Mouse (Mus musculus): ENCODE results near the gene Ppp1r35. TPM values are rescaled to one million over a fixed set of nuclear protein-coding genes. Genes with fewer than 3 reads are reported as not detected.

The Ppp1r35 gene
- polyA plus RNA-seq, 1 experiment from 2014 or later: 59.7 TPM

DNA sequence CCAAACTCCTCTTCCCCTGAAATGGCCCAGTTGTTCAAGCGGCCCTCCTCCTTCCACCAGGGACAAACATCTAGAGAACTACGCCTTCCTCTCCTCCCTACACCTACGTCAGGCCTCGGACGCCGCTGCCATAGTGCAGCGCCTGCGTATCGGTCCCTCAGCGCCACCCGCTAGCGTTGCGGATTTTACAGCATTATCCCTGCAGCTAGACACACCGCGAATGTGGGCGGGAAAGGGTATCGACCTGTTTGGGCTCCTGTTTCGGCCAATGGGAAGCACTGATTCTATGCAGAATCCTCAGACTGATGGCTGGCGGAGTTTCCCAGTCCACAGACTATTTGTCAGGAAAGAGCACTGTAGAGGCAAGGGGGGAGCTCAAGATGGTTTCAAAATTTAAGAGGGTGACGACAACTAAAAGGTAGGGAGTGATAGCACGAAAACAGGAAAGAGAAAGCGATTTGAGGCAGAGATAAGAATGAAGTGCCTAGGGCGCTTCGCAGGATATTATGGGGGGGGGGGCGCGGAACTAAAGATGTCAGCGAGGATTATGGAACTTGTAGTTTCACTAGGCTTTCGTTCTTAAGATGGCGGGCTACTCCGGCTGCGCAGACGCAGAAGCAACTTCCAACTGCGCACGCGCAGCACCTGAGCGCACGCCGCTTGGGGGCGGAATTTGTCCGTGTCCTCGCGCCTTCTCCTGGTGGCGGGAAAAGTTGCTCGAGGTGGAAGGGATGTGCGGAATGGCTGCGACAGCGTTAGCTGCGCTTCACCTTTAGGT lies 8.7 kb downstream of the Ppp1r35 start, which contains the start of the genes Mepce and Zcwpw1:
Gene Mepce (minus strand): TSS at position 505 of the 778 bp plus-strand sequence.
Gene Zcwpw1 (plus strand): TSS at position 648 of the 778 bp plus-strand sequence.
- ATAC-seq (ENCODE audit: low FRiP score): peak; percentile 79
- H3K4me3 ChIP-seq: peak within 1 kb of the TSS; percentile 90
- peak within 1 kb of the TSS; percentile 99 for H3K27ac ChIP-seq
- H3K9ac ChIP-seq: peak within 1 kb of the TSS; percentile 97
- no peaks in the 10 kb centered on the region for H3K9me3 ChIP-seq (replicated peaks)
- H3K4me2 ChIP-seq (replicated peaks): peak within 1 kb of the TSS; percentile 78
- H3K4me1 ChIP-seq: peaks cover 35% of the 10 kb centered on the region
- H3K27me3 ChIP-seq: peaks cover 3% of the 10 kb centered on the region; the same call in 1 of the 2 replicates
- peaks cover 20% of the 10 kb centered on the region for H3K36me3 ChIP-seq
- WGBS: under 1% methylated on average over 48 of the region's 48 CpGs

DNA sequence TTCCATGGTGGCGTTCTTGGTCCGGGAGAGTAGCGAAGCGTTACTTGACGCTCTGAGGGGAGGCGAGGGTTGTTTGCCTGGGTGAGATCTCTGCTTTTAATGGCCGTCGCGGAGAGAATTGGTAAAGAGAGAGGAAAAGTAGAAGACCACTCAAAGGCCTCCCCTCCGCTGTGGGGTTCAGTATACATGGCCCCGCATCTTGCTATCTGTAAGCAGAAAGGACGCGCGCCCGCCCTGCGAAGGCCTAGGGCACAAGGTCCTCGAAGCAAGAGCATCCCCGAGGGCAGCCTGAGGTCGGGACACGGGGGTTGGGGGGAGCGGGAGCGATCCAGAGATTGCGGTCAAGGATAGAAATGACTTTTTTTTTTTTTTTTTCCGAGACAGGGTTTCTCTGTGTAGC lies 9.5 kb downstream of the Ppp1r35 start:
- ATAC-seq (ENCODE audit: low FRiP score): no peak
- no peak overlapping the region for H3K27ac ChIP-seq
- no peaks in the 10 kb centered on the region for H3K9me3 ChIP-seq (replicated peaks)
- H3K9ac ChIP-seq: no peak overlapping the region
- H3K4me2 ChIP-seq (replicated peaks): peak overlapping the region; percentile 78
- 74% methylated on average over 24 of the region's 24 CpGs for WGBS
- H3K36me3 ChIP-seq: peaks cover 12% of the 10 kb centered on the region
- peaks cover 3% of the 10 kb centered on the region; the same call in 1 of the 2 replicates for H3K27me3 ChIP-seq
- H3K4me3 ChIP-seq: peak overlapping the region; percentile 90; the same call in 1 of the 2 replicates
- H3K4me1 ChIP-seq: peaks cover 27% of the 10 kb centered on the region

DNA sequence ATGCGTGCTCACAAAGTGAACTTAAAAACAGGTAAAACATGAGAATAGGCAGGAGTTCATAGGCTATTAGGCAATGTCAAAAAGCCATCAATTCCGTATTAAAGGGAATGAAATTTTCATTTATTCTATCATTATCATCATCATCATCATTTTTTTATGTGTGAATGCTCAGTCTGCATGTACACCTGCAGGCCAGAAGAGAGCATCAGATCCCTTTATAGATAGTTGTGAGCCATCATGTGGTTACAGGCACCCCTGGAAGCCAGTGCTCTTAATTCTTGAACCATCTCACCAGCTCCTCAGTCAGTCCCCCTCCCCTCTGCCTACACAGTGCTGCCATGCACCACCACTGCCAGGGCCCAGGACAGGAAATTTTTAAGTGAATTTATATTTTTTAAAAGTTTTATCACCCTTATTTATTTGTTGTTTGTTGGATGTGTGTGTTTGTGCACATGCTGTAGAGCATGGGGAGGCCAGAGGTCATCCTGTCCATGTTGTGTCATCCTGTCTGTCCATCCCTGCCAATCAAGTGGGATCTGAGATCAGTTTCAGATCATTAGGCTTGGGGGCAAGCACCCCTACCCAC lies 10.4 kb downstream of the Ppp1r35 start:
- WGBS: 96% methylated on average over 2 of the region's 2 CpGs
- H3K9me3 ChIP-seq (replicated peaks): no peaks in the 10 kb centered on the region
- H3K4me1 ChIP-seq: peaks cover 18% of the 10 kb centered on the region
- H3K4me3 ChIP-seq: no peak overlapping the region
- H3K27me3 ChIP-seq: peaks cover 3% of the 10 kb centered on the region; the same call in 1 of the 2 replicates
- no peak for ATAC-seq (ENCODE audit: low FRiP score)
- H3K4me2 ChIP-seq (replicated peaks): no peak overlapping the region
- no peak overlapping the region for H3K27ac ChIP-seq
- H3K36me3 ChIP-seq: peaks cover 3% of the 10 kb centered on the region; the same call in 1 of the 2 replicates
- no peak overlapping the region for H3K9ac ChIP-seq

DNA sequence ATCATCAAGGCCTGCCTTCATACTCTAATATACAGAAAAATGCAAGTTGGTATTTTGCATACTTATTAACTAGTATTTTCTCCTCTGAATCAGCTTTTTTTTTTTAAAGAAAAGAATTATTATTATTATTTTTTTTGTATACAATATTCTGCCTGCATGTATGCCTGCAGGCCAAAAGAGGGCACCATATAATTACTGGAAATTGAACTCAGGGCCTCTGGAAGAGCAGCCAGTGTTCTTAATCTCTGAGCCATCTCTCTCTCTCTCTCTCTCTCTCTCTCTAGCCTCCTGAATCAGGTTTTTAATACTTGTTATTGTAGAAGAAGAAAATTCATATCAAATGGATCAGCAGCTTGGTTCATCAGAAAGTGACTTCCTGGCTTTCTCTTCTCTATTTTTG lies 12.9 kb downstream of the Ppp1r35 start:
- H3K9ac ChIP-seq: no peak overlapping the region
- ATAC-seq (ENCODE audit: low FRiP score): no peak
- H3K4me1 ChIP-seq: 0 out of 2 replicates have a peak, but pooled peaks cover 5% of the 10 kb centered on the region
- peaks cover 3% of the 10 kb centered on the region; the same call in 1 of the 2 replicates for H3K27me3 ChIP-seq
- H3K27ac ChIP-seq: no peak overlapping the region
- no peak overlapping the region for H3K4me2 ChIP-seq (replicated peaks)
- H3K9me3 ChIP-seq (replicated peaks): no peaks in the 10 kb centered on the region
- H3K4me3 ChIP-seq: no peak overlapping the region
- H3K36me3 ChIP-seq: no peaks in the 10 kb centered on the region

DNA sequence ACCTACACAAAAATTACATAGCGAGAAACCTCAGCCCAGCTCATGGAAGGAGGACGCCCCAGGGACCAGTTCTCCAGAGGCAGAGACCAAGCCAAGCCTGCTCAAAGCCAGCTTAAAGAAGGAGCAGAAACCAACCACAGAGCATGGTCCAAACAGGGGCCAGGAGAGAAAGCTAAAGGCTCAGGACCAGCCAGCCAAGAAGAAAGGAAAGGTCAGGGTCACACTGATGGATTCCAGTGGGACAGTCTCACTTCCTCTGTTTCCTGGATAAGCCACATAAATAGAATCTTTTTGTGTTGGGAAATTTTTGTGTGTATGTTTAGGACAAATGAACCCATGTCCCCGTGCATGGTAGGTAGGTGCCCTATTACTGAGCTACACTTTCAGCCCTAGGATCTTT lies 18.0 kb downstream of the Ppp1r35 start:
- no peak overlapping the region for H3K27ac ChIP-seq
- H3K9me3 ChIP-seq (replicated peaks): no peaks in the 10 kb centered on the region
- no peak overlapping the region for H3K4me3 ChIP-seq
- no peaks in the 10 kb centered on the region for H3K4me1 ChIP-seq
- H3K4me2 ChIP-seq (replicated peaks): no peak overlapping the region
- no peaks in the 10 kb centered on the region for H3K27me3 ChIP-seq
- no peak for ATAC-seq (ENCODE audit: low FRiP score)
- WGBS: 84% methylated on average over 3 of the region's 3 CpGs
- no peak overlapping the region for H3K9ac ChIP-seq
- H3K36me3 ChIP-seq: no peaks in the 10 kb centered on the region

DNA sequence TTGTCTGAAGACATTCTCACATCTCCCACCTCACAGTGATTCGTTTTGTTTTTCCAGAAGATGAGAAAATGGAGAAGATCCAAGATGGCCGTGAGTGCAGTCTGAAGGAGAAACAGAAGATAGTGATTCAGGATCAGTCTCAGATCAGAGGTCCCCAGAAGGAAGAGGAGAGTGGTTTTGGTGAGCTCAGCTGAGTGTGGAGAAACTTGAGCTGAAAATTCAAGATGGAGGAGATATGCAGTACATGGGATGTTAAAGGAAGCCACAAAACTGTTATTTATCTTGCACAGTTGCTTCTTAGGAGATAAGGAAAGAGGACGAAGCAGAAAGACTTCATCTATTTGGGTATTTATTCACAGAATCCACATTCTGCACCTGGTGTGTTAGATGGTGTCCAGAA lies 22.3 kb downstream of the Ppp1r35 start:
- ATAC-seq (ENCODE audit: low FRiP score): no peak
- WGBS: 88% methylated on average over 3 of the region's 3 CpGs
- H3K36me3 ChIP-seq: no peaks in the 10 kb centered on the region
- H3K9me3 ChIP-seq (replicated peaks): no peaks in the 10 kb centered on the region
- H3K4me3 ChIP-seq: no peak overlapping the region
- no peak overlapping the region for H3K27ac ChIP-seq
- no peak overlapping the region for H3K4me2 ChIP-seq (replicated peaks)
- H3K27me3 ChIP-seq: no peaks in the 10 kb centered on the region
- no peak overlapping the region for H3K9ac ChIP-seq
- no peaks in the 10 kb centered on the region for H3K4me1 ChIP-seq

DNA sequence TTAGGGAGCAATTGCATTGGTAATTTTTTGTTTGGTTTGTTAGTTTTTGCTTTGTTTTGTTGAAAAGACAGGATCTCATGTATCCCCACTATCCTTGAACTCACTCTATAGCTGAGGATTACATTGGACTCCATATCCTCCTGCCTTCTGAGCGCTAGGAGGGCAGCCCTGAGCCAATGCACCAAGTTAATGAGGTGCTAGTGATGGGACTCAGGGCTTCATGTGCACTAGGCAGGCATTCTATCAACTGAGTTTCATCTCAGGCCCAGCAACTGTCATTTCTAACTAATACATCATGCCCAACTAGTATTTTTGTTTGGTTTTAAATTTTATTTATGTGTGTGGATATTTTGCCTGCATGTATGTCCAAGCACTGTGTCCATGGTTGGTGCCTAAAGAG lies 27.5 kb downstream of the Ppp1r35 start:
- no peak overlapping the region for H3K4me2 ChIP-seq (replicated peaks)
- H3K36me3 ChIP-seq: no peaks in the 10 kb centered on the region
- no peak for ATAC-seq (ENCODE audit: low FRiP score)
- 86% methylated on average over 1 of the region's 1 CpGs for WGBS
- no peak overlapping the region for H3K27ac ChIP-seq
- no peak overlapping the region for H3K9ac ChIP-seq
- H3K9me3 ChIP-seq (replicated peaks): no peaks in the 10 kb centered on the region
- H3K4me1 ChIP-seq: no peaks in the 10 kb centered on the region
- H3K27me3 ChIP-seq: no peaks in the 10 kb centered on the region
- H3K4me3 ChIP-seq: no peak overlapping the region

DNA sequence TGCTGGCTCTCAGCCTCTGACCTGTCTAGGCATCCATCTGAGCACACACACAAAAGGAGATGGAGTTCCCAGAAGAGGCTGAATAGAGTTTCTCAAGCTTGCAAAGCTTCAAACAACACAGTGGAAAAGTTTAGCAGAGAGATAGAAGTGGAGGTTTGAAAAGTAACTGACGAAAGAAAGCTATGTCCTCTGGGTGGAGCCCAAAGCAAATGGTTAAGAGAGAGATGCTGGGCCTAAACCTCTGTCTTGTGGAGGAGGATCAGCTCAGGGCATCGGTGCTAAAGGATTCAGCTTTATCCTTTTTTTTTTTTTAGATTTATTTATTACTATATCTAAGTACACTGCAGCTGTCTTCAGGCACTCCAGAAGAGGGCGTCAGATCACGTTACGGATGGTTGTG lies 29.7 kb downstream of the Ppp1r35 start:
- ATAC-seq (ENCODE audit: low FRiP score): no peak
- no peak overlapping the region for H3K9ac ChIP-seq
- H3K4me3 ChIP-seq: no peak overlapping the region
- no peaks in the 10 kb centered on the region for H3K4me1 ChIP-seq
- H3K9me3 ChIP-seq (replicated peaks): no peaks in the 10 kb centered on the region
- H3K27ac ChIP-seq: no peak overlapping the region
- WGBS: 83% methylated on average over 5 of the region's 5 CpGs
- H3K27me3 ChIP-seq: no peaks in the 10 kb centered on the region
- H3K36me3 ChIP-seq: no peaks in the 10 kb centered on the region
- H3K4me2 ChIP-seq (replicated peaks): no peak overlapping the region

DNA sequence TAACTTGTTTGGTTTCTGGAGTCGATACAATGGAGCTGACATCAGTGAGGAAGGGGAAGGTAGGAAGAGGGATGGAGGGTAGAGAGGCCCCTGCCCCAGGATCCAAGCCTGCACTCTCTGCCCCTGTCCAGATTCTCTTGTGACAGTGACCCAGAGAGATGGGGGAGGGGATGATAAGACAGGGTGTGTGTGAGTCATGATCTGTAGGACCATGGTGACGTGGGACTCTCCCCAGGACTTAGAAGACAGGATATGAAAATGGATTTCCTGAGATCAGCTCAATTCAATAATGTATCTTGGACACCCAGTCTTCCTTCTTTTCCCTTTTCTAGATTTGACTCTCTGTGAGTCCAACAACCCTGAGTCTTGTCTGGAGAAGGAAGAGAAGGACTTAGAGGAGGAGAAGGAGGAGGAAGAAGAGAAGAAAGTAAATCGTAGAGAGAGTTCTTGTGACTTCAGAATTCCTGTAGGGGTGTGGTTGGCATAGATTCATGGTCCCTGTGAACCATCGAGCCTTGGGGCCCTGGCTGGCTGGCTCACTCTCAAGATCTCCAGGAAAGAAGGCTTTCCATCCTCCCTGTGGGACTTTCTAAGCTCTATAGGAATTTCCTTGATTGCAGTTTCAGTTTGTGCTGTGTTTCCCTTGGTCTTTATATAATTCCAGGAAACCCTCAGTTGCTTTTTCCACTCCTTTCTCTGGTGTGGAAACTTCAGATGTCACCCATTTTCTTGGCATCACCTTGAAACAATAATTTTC lies 39.0 kb downstream of the Ppp1r35 start:
- no peaks in the 10 kb centered on the region for H3K27me3 ChIP-seq
- ATAC-seq (ENCODE audit: low FRiP score): no peak
- H3K36me3 ChIP-seq: no peaks in the 10 kb centered on the region
- no peak overlapping the region for H3K4me3 ChIP-seq
- H3K9me3 ChIP-seq (replicated peaks): no peaks in the 10 kb centered on the region
- H3K4me2 ChIP-seq (replicated peaks): no peak overlapping the region
- H3K4me1 ChIP-seq: no peaks in the 10 kb centered on the region
- 81% methylated on average over 4 of the region's 4 CpGs for WGBS
- H3K9ac ChIP-seq: no peak overlapping the region
- no peak overlapping the region for H3K27ac ChIP-seq

DNA sequence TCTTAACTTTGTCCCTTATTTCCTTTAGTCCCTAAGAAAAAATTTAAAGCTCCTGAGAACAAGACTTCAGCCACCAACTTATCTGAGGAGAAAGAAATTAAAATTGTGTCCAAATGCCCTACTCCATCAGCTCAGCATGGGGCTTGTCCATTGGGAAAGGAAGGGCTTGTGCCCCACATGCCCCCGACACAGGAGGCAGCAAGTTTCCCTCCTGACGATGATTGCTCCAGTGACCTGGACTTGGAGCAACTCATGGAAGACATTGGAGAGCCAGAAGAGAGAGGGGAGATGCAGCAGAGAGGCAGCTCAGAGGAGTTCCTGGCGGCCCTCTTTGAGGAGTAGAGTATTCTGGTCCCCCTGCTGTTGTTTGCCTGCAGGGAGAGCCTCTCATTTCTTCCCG lies 43.5 kb downstream of the Ppp1r35 start:
- Histone ChIP-seq H3K4me2 (replicated peaks) (no peak overlapping the region), H3K27ac (no peak overlapping the region), H3K36me3 (no peaks in the 10 kb centered on the region), H3K9ac (no peak overlapping the region), H3K4me1 (no peaks in the 10 kb centered on the region), H3K4me3 (no peak overlapping the region), H3K27me3 (no peaks in the 10 kb centered on the region), H3K9me3 (replicated peaks) (no peaks in the 10 kb centered on the region)
- ATAC-seq (ENCODE audit: low FRiP score): no peak
- WGBS: 59% methylated on average over 4 of the region's 4 CpGs

DNA sequence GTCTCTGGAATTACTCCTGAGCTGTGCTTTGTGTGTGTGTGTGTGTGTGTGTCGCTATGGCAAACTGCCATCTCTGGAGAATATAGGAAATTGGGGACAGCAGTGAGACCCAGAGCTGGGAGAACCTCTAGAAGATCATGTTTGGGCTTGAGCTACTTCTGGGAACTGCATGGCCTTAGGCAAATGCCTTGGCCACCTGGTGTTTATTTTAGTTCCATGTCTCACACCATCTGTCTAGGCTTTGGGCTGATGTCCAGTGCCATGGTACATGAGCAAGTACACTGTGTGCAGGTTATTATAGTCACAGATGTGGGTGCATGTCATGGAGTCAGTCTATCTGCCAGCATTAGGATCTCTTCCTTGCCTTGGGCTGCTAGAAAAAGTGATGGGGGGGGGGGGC lies 44.0 kb downstream of the Ppp1r35 start:
- Histone ChIP-seq H3K4me3 (no peak overlapping the region), H3K36me3 (no peaks in the 10 kb centered on the region), H3K4me2 (replicated peaks) (no peak overlapping the region), H3K4me1 (no peaks in the 10 kb centered on the region), H3K9ac (no peak overlapping the region), H3K27me3 (no peaks in the 10 kb centered on the region), H3K9me3 (replicated peaks) (no peaks in the 10 kb centered on the region), H3K27ac (no peak overlapping the region)
- 76% methylated on average over 1 of the region's 1 CpGs for WGBS
- no peak for ATAC-seq (ENCODE audit: low FRiP score)

DNA sequence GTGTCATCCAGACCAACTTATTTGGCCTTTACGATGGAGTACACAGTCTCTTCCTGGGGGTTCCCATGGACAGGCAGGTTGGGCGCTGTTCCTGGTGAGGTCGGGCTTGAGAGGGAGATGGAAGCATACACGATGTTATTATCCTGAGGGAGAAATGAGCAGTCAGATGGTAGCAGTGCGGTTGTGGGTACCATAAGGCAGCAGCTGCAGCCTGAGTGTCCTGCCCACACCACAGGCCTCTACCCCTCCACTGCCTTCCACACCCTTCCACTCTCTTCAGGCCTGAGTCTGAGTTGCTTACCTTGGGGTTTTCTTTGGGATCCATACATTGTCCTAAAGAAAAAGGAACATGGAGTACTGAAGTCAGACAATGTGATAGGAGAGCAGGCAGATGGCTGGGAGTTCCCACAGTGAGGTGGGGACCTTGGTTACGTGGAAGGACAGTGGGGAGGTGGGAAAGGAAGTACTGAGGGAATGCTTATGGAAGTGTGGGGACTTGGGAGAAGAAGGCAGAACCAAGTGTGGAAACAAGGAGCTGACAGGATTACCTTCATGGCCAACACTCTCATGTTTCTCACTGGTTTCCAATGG lies 44.9 kb downstream of the Ppp1r35 start:
- ATAC-seq (ENCODE audit: low FRiP score): no peak
- 85% methylated on average over 6 of the region's 6 CpGs for WGBS
- H3K27me3 ChIP-seq: no peaks in the 10 kb centered on the region
- H3K36me3 ChIP-seq: no peaks in the 10 kb centered on the region
- no peak overlapping the region for H3K4me2 ChIP-seq (replicated peaks)
- no peak overlapping the region for H3K9ac ChIP-seq
- no peaks in the 10 kb centered on the region for H3K4me1 ChIP-seq
- H3K4me3 ChIP-seq: no peak overlapping the region
- H3K9me3 ChIP-seq (replicated peaks): no peaks in the 10 kb centered on the region
- no peak overlapping the region for H3K27ac ChIP-seq

Data from hindbrain, embryonic 12.5 days (tissue).